Mouse (Mus musculus): Measurements from ENCODE around the gene Nr2c1. TPM values are rescaled to one million over a fixed set of nuclear protein-coding genes. Genes with fewer than 3 reads are reported as not detected.

Gene Nr2c1
- polyA plus RNA-seq, 1 experiment: 14.0 TPM

DNA sequence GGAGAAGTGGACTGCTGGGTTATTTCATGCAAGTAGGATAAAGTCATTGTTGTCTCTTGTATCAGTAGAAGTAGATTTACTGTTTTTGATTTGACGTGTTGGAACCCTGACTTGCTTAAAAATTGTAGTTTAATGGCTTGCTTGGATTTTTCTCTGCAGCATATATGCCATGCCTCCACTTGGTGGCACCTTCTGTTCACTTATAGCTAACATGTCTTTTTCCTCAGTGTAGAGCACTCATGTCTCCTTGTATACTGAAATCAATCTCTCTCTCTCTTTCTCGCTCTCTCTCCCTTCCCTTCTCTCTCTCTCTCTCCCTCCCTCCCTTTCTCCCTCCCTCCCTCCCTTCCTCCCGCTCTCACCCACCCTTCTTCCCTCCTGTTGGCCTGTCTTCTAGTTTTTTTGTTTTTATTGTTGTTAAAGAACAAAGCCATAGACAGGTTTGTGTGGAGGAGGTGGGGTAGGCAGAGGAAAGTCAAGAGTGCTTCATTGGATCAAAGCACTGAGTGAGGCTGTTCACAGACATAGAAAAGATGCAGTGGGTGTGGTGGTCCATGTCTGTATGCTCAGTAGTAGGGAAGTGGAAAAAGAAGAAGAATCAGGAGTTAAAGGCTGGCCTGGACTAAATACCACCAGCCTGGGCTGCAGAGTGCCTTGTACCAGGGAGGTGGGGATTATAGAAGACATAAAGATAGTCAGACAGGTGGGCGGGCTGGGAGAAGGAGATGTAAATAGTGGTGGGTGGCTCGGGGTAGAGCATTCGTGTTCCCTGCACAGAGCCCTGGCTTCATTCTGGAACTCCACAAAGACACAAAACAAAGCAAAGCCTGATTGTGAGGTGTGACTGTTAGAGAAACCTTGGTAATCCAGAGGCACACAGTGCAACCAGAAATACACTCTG is 63.1 kb downstream of the Nr2c1 start:
- DNase-seq (ENCODE audit: low spot score): no peak

DNA sequence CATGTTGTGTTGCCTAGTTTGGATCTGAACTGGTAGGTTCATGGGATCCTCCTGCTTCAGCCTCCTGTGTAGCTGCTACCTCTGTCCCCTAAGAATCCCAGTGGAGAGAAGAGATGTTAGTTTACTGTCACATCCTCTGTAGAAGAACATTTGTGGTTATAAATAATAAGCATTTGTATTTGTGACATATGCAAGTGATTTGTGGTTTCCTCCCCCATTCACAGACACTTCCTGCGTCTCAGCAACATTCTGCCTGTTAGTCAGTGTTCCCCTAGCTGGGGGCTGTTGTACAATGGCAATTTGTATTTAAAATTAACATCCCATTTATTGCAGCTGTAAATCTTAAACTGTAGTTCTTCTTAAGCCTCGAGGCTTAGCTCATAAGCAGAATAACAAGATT is 63.9 kb downstream of the Nr2c1 start:
- DNase-seq (ENCODE audit: low spot score): no peak

DNA sequence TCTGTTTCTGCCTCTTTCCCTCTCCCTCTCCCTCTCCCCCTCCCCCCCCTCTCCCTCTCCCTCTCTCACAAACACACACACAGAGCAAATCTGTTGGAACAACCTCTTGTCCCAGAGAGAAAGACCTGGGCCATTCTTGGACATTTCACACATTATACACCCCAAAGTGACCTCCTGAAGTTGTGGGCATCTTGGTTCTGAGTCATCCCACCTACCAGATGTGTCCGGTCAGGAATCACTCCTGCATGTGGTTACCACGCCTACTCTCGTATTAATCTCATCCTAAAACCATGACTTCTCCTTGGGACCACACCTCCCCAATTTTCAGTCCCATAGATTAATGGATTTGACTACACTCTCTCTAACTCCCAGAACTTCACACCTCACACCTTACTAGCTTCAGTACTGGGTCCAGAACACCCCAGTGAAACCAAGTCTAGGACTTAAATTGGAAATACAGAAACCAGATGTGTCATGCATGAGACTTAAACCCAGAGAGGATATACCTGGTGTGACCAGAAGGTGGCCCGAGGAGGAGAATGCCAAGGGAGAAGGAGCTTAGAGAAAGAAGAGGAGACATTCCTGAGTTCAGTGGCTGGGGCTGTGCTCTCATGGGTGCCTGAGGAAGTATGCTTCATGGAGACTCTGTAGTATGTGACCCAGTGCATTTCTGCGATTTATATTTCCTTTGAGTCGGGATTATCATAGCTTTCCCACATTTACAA is 77.4 kb downstream of the Nr2c1 start:
- DNase-seq (ENCODE audit: low spot score): no peak

DNA sequence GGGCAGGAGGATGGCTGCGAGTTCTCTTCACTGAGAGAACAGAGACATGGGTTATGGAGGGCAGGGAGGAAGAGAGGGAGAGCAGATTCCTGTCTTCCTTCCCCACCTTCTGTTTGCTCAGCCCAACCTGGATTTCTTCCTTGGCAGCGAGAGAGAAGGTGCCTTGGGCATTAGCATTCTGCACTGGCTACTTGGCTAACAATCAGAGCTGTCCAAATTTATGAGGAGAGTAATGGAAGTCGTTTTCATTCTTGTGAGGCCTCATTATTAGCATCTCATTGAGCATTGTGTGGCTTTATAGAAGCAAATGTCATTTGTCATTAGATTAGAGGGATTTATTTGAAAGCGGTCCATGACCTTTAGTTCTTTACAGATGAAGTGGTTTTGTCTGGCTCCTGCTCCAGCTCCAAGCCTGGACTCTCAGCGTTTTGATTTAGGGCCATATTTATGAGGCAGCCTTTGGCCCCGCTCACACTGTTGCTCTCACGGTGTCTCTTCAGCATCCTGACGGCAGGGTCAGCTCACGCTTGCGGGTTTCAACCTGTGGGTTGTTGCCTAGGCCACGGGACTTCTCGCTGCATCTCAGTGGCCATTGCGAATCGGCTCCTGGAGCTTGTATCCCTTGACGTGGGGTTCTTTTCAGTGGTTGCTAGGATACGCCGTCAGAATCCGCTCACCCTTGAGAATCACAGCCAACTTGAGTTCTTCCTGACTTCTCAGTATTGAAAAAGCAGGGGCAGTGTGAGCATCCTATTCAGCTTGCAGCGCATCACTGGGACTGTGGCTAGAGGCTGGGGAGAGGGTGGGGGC is 82.6 kb downstream of the Nr2c1 start:
- no peak for DNase-seq (ENCODE audit: low spot score)

DNA sequence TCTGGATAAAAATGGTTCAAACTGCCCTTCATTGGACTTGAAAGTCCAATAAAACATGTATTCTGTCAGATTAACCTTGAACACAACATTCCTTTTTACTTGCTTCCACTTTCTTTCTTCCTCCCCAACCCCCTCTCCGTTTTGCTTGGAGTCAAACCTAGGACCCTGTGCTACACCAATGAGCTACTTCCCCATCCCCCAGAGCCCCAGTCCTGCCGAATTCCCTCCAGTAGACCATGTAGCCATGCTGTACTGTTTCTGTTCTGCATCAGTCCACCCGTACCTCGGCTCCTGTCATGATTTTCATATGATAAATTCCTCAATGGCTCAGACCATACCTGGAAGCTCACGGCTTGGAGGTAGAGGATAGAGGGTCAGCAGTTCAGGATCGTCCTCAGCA is 83.2 kb downstream of the Nr2c1 start:
- no peak for DNase-seq (ENCODE audit: low spot score)

DNA sequence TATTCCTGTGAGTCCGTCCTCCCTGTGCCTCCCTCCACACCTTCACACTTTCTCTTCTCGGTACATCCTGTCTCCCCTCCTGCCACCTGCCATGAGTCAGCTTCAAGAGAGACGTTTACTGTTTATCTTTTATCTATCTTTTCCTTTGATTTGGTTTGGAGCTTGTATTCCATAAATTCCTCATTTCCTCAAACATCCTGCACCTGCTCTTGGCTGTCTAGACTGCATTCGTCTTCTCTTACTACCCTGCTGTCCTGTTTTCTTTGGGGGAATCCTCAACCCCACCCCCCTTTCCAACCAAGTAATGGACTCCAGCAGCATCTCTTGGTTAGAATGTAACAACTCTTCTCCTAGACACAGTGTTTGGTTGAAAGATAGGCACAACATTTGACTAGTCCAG is 87.4 kb downstream of the Nr2c1 start:
- DNase-seq (ENCODE audit: low spot score): no peak

DNA sequence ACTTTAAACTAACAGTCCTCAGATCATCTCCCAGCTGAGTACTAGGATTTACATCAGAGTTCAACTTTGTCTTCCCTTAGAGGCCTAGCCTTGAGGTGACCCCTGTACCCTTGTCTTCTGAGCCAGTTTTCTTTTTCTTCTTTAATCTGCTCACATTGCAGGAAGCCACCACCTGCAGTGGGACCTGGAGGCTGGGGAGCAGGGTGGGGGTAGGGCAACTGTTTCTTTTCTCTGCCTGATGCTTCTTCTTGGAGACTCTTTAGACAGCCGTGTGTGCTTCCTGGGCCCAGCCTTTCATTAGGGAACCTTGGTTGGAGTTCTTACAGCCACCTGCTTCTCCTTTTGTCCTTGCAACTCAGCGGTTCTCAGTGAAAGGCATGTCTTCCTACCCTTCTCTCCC is 93.5 kb downstream of the Nr2c1 start:
- DNase-seq (ENCODE audit: low spot score): no peak

Other genes with a start within 250 kb of the Nr2c1 start
- 16.5 and 19.1 TPM in 2 replicates for gene Vezt, start 112.2 kb upstream of the Nr2c1 start, polyA plus RNA-seq (2012; rRNA removed)
- gene Fgd6, start 112.0 kb upstream of the Nr2c1 start, polyA plus RNA-seq (2012; rRNA removed): 1.9 and 2.7 TPM in 2 replicates
- 141 and 177 TPM in 2 replicates for gene Ndufa12, start 50.7 kb downstream of the Nr2c1 start, polyA plus RNA-seq (2012; rRNA removed)
- 0.19 and 0.22 TPM in 2 replicates for gene Gm4792, start 150.7 kb downstream of the Nr2c1 start, polyA plus RNA-seq (2012; rRNA removed)
- gene Tmcc3, start 163.9 kb downstream of the Nr2c1 start, polyA plus RNA-seq (2012; rRNA removed): 17.1 and 18.3 TPM in 2 replicates